Mouse (Mus musculus): ENCODE data around the gene H2-M10.2. TPM values are rescaled to one million over a fixed set of nuclear protein-coding genes. Genes with fewer than 3 reads are reported as not detected.
"Not testable (repeated sequence)": the region's sequence is repeated elsewhere in the genome, so short reads cannot be mapped to it uniquely, and the experiment has no call there.

The H2-M10.2 gene
- polyA plus RNA-seq, 1 experiment = not detected

GRCm38 (mm10) chr17:36257241-36257947 is 28.9 kb downstream of the H2-M10.2 start:
- under 1% methylated on average over 37 of the region's 37 CpGs for WGBS
- peak; percentile 54 for DNase-seq (ENCODE audit: low read depth, low spot score)

- 34% methylated on average over 6 of the region's 6 CpGs for WGBS
These were observed 33.1 kb downstream of the H2-M10.2 start for GRCm38 (mm10) chr17:36253087-36253600.

GRCm38 (mm10) chr17:36252250-36252876 is 33.9 kb downstream of the H2-M10.2 start:
- DNase-seq (ENCODE audit: low read depth, low spot score) = no peak
- WGBS = 8% methylated on average over 25 of the region's 25 CpGs

More at GRCm38 (mm10) chr17:36253087-36253600, 33.1 kb downstream of the H2-M10.2 start:
- no peak for DNase-seq (ENCODE audit: low read depth, low spot score)

- WGBS = 18% methylated on average over 33 of the region's 33 CpGs
These were observed 37.4 kb downstream of the H2-M10.2 start for GRCm38 (mm10) chr17:36248886-36249285.

GRCm38 (mm10) chr17:36245741-36246140 is 40.5 kb downstream of the H2-M10.2 start:
- DNase-seq (ENCODE audit: low read depth, low spot score) = no peak
- 75% methylated on average over 2 of the region's 2 CpGs for WGBS

More at GRCm38 (mm10) chr17:36248886-36249285, 37.4 kb downstream of the H2-M10.2 start:
- no peak for DNase-seq (ENCODE audit: low read depth, low spot score)

GRCm38 (mm10) chr17:36244031-36244430 is 42.3 kb downstream of the H2-M10.2 start:
- 50% methylated on average over 5 of the region's 5 CpGs for WGBS
- no peak for DNase-seq (ENCODE audit: low read depth, low spot score)

- no peak for DNase-seq (ENCODE audit: low read depth, low spot score)
- 13% methylated on average over 5 of the region's 5 CpGs for WGBS
These were observed 45.6 kb downstream of the H2-M10.2 start for GRCm38 (mm10) chr17:36240637-36241213.

- DNase-seq (ENCODE audit: low read depth, low spot score) = no peak
- WGBS = 3% methylated on average over 27 of the region's 27 CpGs
These were observed 48.9 kb downstream of the H2-M10.2 start for GRCm38 (mm10) chr17:36237321-36237921.

- 14% methylated on average over 9 of the region's 9 CpGs for WGBS
- not testable (repeated sequence) for DNase-seq (ENCODE audit: low read depth, low spot score)
These were observed 51.0 kb downstream of the H2-M10.2 start for GRCm38 (mm10) chr17:36235300-36235699.

Other genes starting within 250 kb of the H2-M10.2 start
- 59.7 and 67.2 TPM in 2 replicates for gene H2-T22, start 243.7 kb downstream of the H2-M10.2 start, polyA plus RNA-seq (2012; rRNA removed)
- 0.07 TPM in 1 of 2 replicates, not detected in the other for gene Gm6034, start 243.5 kb downstream of the H2-M10.2 start, polyA plus RNA-seq (2012; rRNA removed)
- gene Gm11127, start 228.1 kb downstream of the H2-M10.2 start, polyA plus RNA-seq (2012; rRNA removed) = 53.0 and 148 TPM in 2 replicates
- gene Gm19684, start 164.8 kb downstream of the H2-M10.2 start, polyA plus RNA-seq (2012; rRNA removed) = 0.15 and 0.33 TPM in 2 replicates
- gene Gm7030, start 157.1 kb downstream of the H2-M10.2 start, polyA plus RNA-seq (2012; rRNA removed) = 7.1 and 18.3 TPM in 2 replicates
- gene Gm8909, start 118.0 kb downstream of the H2-M10.2 start, polyA plus RNA-seq (2012; rRNA removed) = 58.6 and 119 TPM in 2 replicates
- 73.6 and 140 TPM in 2 replicates for gene H2-T3, start 96.2 kb downstream of the H2-M10.2 start, polyA plus RNA-seq (2012; rRNA removed)
- gene Rpp21, start 28.4 kb downstream of the H2-M10.2 start, polyA plus RNA-seq (2012; rRNA removed) = 105 and 123 TPM in 2 replicates
- gene Trim39, start 14.2 kb downstream of the H2-M10.2 start, polyA plus RNA-seq (2012; rRNA removed) = 7.9 and 12.3 TPM in 2 replicates
- gene H2-M10.1, start 39.7 kb upstream of the H2-M10.2 start, polyA plus RNA-seq (2012; rRNA removed) = not detected in 2 replicates
- gene H2-M10.3, start 81.9 kb upstream of the H2-M10.2 start, polyA plus RNA-seq (2012; rRNA removed) = not detected in 2 replicates
- not detected in 2 replicates for gene H2-M10.4, start 175.8 kb upstream of the H2-M10.2 start, polyA plus RNA-seq (2012; rRNA removed)